Mouse (Mus musculus) layer of hippocampus, adult 6 months (tissue): Measurements from ENCODE around the gene Cst9. TPM values are rescaled to one million over a fixed set of nuclear protein-coding genes. Genes with fewer than 3 reads are reported as not detected.

ENCODE experiments used
- long read RNA-seq, 2 experiments: library from polyadenylated mRNA; unstranded; transcript quantifications; one replicate each; pipeline ENCODE4 v2.0.0; 2019 to 2020
- polyA plus RNA-seq: library from polyadenylated mRNA; unstranded; fragments of <200 nt; fragmentation: Nextera tagmentation; gene quantifications from 2 replicates; pipeline ENCODE4 v1.2.3, GENCODE M21; 2021

Cst9 gene
- not detected in 2 replicates for polyA plus RNA-seq
- long read RNA-seq, experiment 1, result 0 reads
- long read RNA-seq, experiment 2, result 0 reads

GRCm38 (mm10) chr2:148834912-148835311 is at the start of gene Cst9:
Gene Cst9, plus strand, starts transcription at chr2:148835147.

GRCm38 (mm10) chr2:148789142-148789541 is 45.8 kb upstream of the Cst9 start, which contains the start of gene Cst12:
Gene Cst12, plus strand, starts transcription at chr2:148789361.

GRCm38 (mm10) chr2:148798485-148798884 is 36.5 kb upstream of the Cst9 start, which contains the start of gene Cst8:
Gene Cst8, plus strand, starts transcription at chr2:148798785.

GRCm38 (mm10) chr2:148819909-148820308 is 15.0 kb upstream of the Cst9 start, which contains the start of gene Cst13:
Gene Cst13, plus strand, starts transcription at chr2:148820081.

GRCm38 (mm10) chr2:148864966-148865365 is 30.0 kb downstream of the Cst9 start, which contains the start of gene 9230104L09Rik:
Gene 9230104L09Rik, minus strand, starts transcription at chr2:148865038.

GRCm38 (mm10) chr2:148875335-148875811 is 40.4 kb downstream of the Cst9 start, which contains the start of gene Cst3:
Gene Cst3, minus strand, starts transcription at chr2:148875692.

Other genes with a start within 250 kb of the Cst9 start
- 29.7 and 33.4 TPM in 2 replicates for gene Nxt1, start 162.5 kb upstream of the Cst9 start, polyA plus RNA-seq
- gene Gzf1, start 154.1 kb upstream of the Cst9 start, polyA plus RNA-seq, result 12.6 and 14.5 TPM in 2 replicates
- 162 and 169 TPM in 2 replicates for gene Napb, start 102.7 kb upstream of the Cst9 start, polyA plus RNA-seq
- not detected in 2 replicates for gene Cstl1, start 84.8 kb upstream of the Cst9 start, polyA plus RNA-seq
- not detected in 2 replicates for gene Cst11, start 63.6 kb upstream of the Cst9 start, polyA plus RNA-seq
- gene 8030411F24Rik, start 53.1 kb upstream of the Cst9 start, polyA plus RNA-seq, result not detected in 2 replicates
- 0.31 TPM in 1 of 2 replicates, not detected in the other for gene Cst12, start 45.8 kb upstream of the Cst9 start, polyA plus RNA-seq
- not detected in 2 replicates for gene Cst8, start 36.4 kb upstream of the Cst9 start, polyA plus RNA-seq
- gene Cst13, start 15.1 kb upstream of the Cst9 start, polyA plus RNA-seq, result not detected in 2 replicates
- gene 9230104L09Rik, start 29.9 kb downstream of the Cst9 start, polyA plus RNA-seq, result not detected in 2 replicates
- 13,390 and 16,424 TPM in 2 replicates for gene Cst3, start 40.5 kb downstream of the Cst9 start, polyA plus RNA-seq
- not detected in 2 replicates for gene Gm1330, start 168.1 kb downstream of the Cst9 start, polyA plus RNA-seq
- gene Gm10750, start 182.1 kb downstream of the Cst9 start, polyA plus RNA-seq, result not detected in 2 replicates